Mouse (Mus musculus): ENCODE data around the gene Hist3h2a. TPM values are rescaled to one million over a fixed set of nuclear protein-coding genes. Genes with fewer than 3 reads are reported as not detected.

Gene Hist3h2a
- polyA plus RNA-seq, 1 experiment, result 2.9 TPM

GRCm38 (mm10) chr11:58939088-58939439 lies 15.4 kb upstream of the Hist3h2a start:
- peaks cover 17% of the 10 kb centered on the region for H3K36me3 ChIP-seq (ENCODE audit: control insufficient read depth, insufficient read depth, low read length, poor library complexity, severe bottlenecking)
- TF ChIP-seq POLR2A (IDR thresholded peaks at IDR 0.05; ENCODE audit: insufficient read depth, low read length), result no peak
- H3K9me3 ChIP-seq (replicated peaks; ENCODE audit: control insufficient read depth, insufficient read depth, low read length, poor library complexity, severe bottlenecking), result no peaks in the 10 kb centered on the region
- no peak overlapping the region for H3K9ac ChIP-seq (ENCODE audit: low read depth, poor library complexity, severe bottlenecking)
- no peaks in the 10 kb centered on the region for H3K27me3 ChIP-seq (ENCODE audit: control insufficient read depth, insufficient read depth, low read length, poor library complexity, severe bottlenecking)
- peak overlapping the region; percentile 11; the same call in 1 of the 2 replicates for H3K4me3 ChIP-seq (ENCODE audit: low read depth, low read length)
- no peaks in the 10 kb centered on the region for H3K4me1 ChIP-seq (ENCODE audit: control insufficient read depth, insufficient read depth, low read length)
- H3K27ac ChIP-seq (ENCODE audit: insufficient read depth, low read length), result no peak overlapping the region

DNA sequence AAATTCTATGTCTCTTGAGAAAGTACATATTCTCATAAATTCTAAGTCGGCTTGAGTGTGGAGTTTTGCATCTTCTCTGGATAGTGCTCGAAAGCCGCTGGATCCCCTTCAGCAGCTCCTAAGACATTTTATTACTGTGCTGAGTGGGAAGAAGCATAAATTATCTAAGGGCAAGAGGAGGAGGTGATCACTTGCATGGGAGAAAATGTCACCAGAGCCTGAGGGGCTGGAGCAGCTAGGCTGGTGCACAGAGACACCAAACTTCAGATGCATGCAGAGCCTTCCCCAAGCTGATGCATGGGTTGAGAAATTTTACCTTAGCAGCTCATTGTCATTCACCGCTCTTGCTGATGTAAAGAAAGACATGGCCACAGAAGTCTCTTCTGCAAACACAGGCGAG lies 10.3 kb upstream of the Hist3h2a start:
- H3K36me3 ChIP-seq (ENCODE audit: control insufficient read depth, insufficient read depth, low read length, poor library complexity, severe bottlenecking), result no peaks in the 10 kb centered on the region
- no peak overlapping the region for H3K27ac ChIP-seq (ENCODE audit: insufficient read depth, low read length)
- TF ChIP-seq POLR2A (IDR thresholded peaks at IDR 0.05; ENCODE audit: insufficient read depth, low read length) (no peak), CTCF (IDR thresholded peaks at IDR 0.05; ENCODE audit: low read depth, low read length) (no peak), EP300 (IDR thresholded peaks at IDR 0.05; ENCODE audit: insufficient read depth, low read depth, low read length) (no peak)
- no peak overlapping the region for H3K4me3 ChIP-seq (ENCODE audit: low read depth, low read length)
- H3K27me3 ChIP-seq (ENCODE audit: control insufficient read depth, insufficient read depth, low read length, poor library complexity, severe bottlenecking), result no peaks in the 10 kb centered on the region; the same call in none of the 2 replicates
- H3K4me1 ChIP-seq (ENCODE audit: control insufficient read depth, insufficient read depth, low read length), result no peaks in the 10 kb centered on the region
- no peaks in the 10 kb centered on the region for H3K9me3 ChIP-seq (replicated peaks; ENCODE audit: control insufficient read depth, insufficient read depth, low read length, poor library complexity, severe bottlenecking)
- no peak overlapping the region for H3K9ac ChIP-seq (ENCODE audit: low read depth, poor library complexity, severe bottlenecking)

GRCm38 (mm10) chr11:58947306-58947705 lies 7.2 kb upstream of the Hist3h2a start:
- no peak for TF ChIP-seq EP300 (IDR thresholded peaks at IDR 0.05; ENCODE audit: insufficient read depth, low read depth, low read length)
- no peak for TF ChIP-seq CTCF (IDR thresholded peaks at IDR 0.05; ENCODE audit: low read depth, low read length)
- TF ChIP-seq POLR2A (IDR thresholded peaks at IDR 0.05; ENCODE audit: insufficient read depth, low read length), result no peak
- H3K4me1 ChIP-seq (ENCODE audit: control insufficient read depth, insufficient read depth, low read length), result no peaks in the 10 kb centered on the region
- no peaks in the 10 kb centered on the region for H3K36me3 ChIP-seq (ENCODE audit: control insufficient read depth, insufficient read depth, low read length, poor library complexity, severe bottlenecking)
- no peak overlapping the region for H3K27ac ChIP-seq (ENCODE audit: insufficient read depth, low read length)
- no peaks in the 10 kb centered on the region for H3K9me3 ChIP-seq (replicated peaks; ENCODE audit: control insufficient read depth, insufficient read depth, low read length, poor library complexity, severe bottlenecking)
- H3K4me3 ChIP-seq (ENCODE audit: low read depth, low read length), result no peak overlapping the region
- H3K27me3 ChIP-seq (ENCODE audit: control insufficient read depth, insufficient read depth, low read length, poor library complexity, severe bottlenecking), result no peaks in the 10 kb centered on the region; the same call in none of the 2 replicates
- 0 out of 2 replicates have a peak overlapping the region, but pooled peaks have one; percentile 10 for H3K9ac ChIP-seq (ENCODE audit: low read depth, poor library complexity, severe bottlenecking)

- Histone ChIP-seq H3K9me3 (replicated peaks; ENCODE audit: control insufficient read depth, insufficient read depth, low read length, poor library complexity, severe bottlenecking) (no peaks in the 10 kb centered on the region), H3K36me3 (ENCODE audit: control insufficient read depth, insufficient read depth, low read length, poor library complexity, severe bottlenecking) (no peaks in the 10 kb centered on the region), H3K9ac (ENCODE audit: low read depth, poor library complexity, severe bottlenecking) (0 out of 2 replicates have a peak overlapping the region, but pooled peaks have one; percentile 10), H3K4me1 (ENCODE audit: control insufficient read depth, insufficient read depth, low read length) (no peaks in the 10 kb centered on the region), H3K27ac (ENCODE audit: insufficient read depth, low read length) (peak overlapping the region; percentile 34; the same call in 1 of the 2 replicates), H3K4me3 (ENCODE audit: low read depth, low read length) (peak overlapping the region; percentile 32), H3K27me3 (ENCODE audit: control insufficient read depth, insufficient read depth, low read length, poor library complexity, severe bottlenecking) (no peaks in the 10 kb centered on the region; the same call in none of the 2 replicates)
- TF ChIP-seq EP300 (IDR thresholded peaks at IDR 0.05; ENCODE audit: insufficient read depth, low read depth, low read length) (no peak), CTCF (IDR thresholded peaks at IDR 0.05; ENCODE audit: low read depth, low read length) (no peak), POLR2A (IDR thresholded peaks at IDR 0.05; ENCODE audit: insufficient read depth, low read length) (no peak)
Observed at GRCm38 (mm10) chr11:58947798-58948528, 6.5 kb upstream of the Hist3h2a start.

DNA sequence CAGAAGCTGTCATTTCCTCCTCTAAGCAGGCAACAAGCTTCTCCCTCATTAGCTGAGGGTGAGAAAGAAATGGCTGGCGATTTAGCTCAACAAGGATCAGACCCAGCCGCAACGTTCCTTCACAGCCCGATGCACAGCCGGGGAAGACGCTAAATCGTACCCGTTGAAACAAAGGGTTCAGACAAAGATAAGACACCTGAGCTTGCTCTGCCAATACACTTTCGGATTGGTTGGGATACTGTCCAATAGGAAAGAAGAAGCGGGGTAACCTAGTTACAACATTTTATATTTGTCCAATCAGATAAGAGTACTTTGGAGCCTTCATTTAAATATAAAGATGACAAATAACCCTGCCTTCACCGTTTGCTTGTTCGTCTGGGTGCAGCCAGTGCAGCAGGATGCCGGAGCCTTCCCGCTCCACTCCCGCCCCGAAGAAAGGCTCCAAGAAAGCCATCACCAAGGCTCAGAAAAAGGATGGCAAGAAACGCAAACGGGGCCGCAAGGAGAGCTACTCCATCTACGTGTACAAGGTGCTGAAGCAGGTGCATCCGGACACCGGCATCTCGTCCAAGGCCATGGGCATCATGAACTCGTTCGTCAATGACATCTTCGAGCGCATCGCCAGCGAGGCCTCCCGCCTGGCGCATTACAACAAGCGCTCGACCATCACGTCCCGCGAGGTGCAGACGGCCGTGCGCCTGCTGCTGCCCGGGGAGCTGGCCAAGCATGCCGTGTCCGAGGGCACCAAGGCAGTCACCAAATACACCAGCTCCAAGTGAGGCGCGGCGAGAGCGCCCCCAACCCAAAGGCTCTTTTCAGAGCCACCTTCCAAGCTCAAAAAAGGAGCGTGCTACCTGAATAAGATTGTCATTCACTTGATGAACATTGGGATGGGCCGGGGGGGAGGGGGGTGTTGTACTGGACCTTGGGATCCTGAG lies 5.7 kb upstream of the Hist3h2a start, which contains the start of gene Hist3h2ba:
Gene Hist3h2ba (plus strand): TSS at position 379 of the 938 bp plus-strand sequence.
- TF ChIP-seq CTCF (IDR thresholded peaks at IDR 0.05; ENCODE audit: low read depth, low read length) (no peak), POLR2A (IDR thresholded peaks at IDR 0.05; ENCODE audit: insufficient read depth, low read length) (peak; percentile 87), EP300 (IDR thresholded peaks at IDR 0.05; ENCODE audit: insufficient read depth, low read depth, low read length) (no peak)
- peak within 1 kb of the TSS; percentile 66 for H3K4me3 ChIP-seq (ENCODE audit: low read depth, low read length)
- no peaks in the 10 kb centered on the region; the same call in none of the 2 replicates for H3K27me3 ChIP-seq (ENCODE audit: control insufficient read depth, insufficient read depth, low read length, poor library complexity, severe bottlenecking)
- peak within 1 kb of the TSS; percentile 73 for H3K9ac ChIP-seq (ENCODE audit: low read depth, poor library complexity, severe bottlenecking)
- H3K4me1 ChIP-seq (ENCODE audit: control insufficient read depth, insufficient read depth, low read length), result no peaks in the 10 kb centered on the region
- no peaks in the 10 kb centered on the region for H3K9me3 ChIP-seq (replicated peaks; ENCODE audit: control insufficient read depth, insufficient read depth, low read length, poor library complexity, severe bottlenecking)
- peak within 1 kb of the TSS; percentile 48 for H3K27ac ChIP-seq (ENCODE audit: insufficient read depth, low read length)
- H3K36me3 ChIP-seq (ENCODE audit: control insufficient read depth, insufficient read depth, low read length, poor library complexity, severe bottlenecking), result no peaks in the 10 kb centered on the region

Data from ES-Bruce4 (cell line).